Mouse (Mus musculus) c-Kit-positive CD71-positive TER-119-positive erythroid progenitor cells, embryonic 14.5 days (primary cell): Measurements from ENCODE around the gene Olfr976.
"Not testable (repeated sequence)": the region's sequence is repeated elsewhere in the genome, so short reads cannot be mapped to it uniquely, and the experiment has no call there.

Source experiments
- DNase-seq: peaks from one replicate; pipeline ENCODE4 v3.0.0-alpha.2; 2013; ENCODE audit warnings: low spot score

The Olfr976 gene

GRCm38 (mm10) chr9:39961033-39961432 lies at the start of gene Olfr976:
Gene Olfr976 (minus strand): TSS chr9:39961133.
- DNase-seq = not testable (repeated sequence)

DNA sequence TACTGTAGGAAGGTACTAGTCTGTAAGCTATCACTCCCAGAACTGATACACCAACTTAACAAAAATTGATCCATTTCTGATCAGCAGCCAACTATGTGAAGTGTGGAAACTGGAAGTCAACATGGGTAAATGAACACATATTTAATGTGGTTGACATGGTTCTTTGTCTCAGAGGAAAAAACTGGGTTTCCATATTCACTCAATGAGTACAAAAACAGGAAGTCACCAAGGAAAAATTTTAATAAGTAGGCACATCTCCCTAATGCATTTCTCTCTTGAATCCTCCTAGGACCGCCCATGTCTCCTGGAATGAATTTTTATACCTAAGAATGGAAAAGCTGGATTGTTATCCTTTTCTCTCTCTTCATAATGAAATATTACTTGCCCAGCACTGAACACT lies 48.5 kb upstream of the Olfr976 start, which contains the start of gene Olfr980:
Gene Olfr980 (minus strand): TSS at position 101 of the 400 bp plus-strand sequence.
- no peak for DNase-seq

DNA sequence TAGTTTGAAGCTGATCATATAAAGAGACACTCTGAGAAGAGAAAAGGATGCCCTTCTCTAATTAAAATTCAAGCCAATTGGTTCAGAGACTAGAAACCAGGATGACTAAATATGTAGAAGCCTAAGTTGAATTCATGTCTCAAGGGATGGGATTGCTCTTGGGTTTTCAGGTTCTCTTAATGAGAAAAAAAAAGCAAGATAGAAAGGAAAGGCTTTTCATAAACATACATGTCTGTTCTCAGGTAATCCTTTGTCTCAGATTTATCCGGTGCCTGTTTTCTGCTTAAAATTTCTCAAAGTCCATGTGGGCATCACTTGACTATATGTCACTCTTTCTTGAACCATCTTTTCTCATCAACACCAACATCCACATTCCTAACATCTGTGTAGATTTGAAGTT lies 42.4 kb upstream of the Olfr976 start, which contains the start of gene Olfr979:
Gene Olfr979 (minus strand): TSS at position 101 of the 400 bp plus-strand sequence.
- DNase-seq = no peak

GRCm38 (mm10) chr9:39991813-39992212 lies 30.9 kb upstream of the Olfr976 start, which contains the start of gene Olfr978:
Gene Olfr978 (plus strand): TSS chr9:39992113.
- no peak for DNase-seq

DNA sequence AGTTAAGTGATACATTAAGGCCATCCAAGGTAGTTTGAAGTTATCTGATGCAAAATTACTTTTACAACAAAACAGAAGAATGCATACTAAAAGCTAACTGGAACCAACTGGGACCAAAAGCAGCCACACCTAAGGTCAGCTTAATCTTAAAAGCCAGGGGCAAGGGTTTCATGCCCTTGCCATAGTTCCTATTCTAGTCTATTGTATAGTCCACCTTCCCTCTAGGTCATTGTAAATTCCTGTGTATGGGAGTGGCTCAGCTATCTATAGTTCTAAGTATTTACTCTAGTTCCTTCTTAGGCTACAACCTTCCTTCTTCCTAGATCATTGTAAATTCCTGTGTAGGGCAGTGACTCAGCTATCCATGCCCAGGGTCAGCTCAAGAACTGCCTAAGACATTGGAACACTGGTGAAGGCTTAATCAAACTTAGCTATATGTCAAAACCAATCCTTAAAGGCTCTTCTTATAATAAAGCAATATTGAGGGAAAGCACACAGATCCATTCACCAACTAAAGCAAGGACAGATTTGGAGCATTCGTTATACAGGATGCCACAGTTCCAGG lies 15.7 kb upstream of the Olfr976 start:
- DNase-seq = not testable (repeated sequence)

DNA sequence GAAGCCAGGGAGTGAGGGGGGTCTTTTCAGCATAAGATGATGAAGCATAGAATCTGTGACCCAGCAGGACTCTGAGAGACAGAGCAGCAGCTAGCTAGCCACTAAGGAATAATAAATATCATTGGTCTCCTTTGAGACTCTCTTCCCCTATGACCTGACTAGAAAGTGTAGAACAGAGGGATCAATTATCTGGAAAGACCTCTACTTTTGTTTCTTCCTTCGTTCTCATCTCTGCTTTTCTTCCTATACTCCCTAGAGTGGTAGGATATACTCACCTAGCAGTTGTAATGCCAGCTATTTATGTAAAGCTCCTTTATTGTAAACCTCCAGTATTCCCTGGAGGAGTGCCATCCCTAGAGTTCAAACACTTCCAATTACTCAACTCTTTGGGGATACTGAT lies 9.0 kb downstream of the Olfr976 start, which contains the start of gene Olfr975:
Gene Olfr975 (minus strand): TSS at position 101 of the 400 bp plus-strand sequence.
- no peak for DNase-seq

GRCm38 (mm10) chr9:39937201-39937600 lies 23.7 kb downstream of the Olfr976 start, which contains the start of gene Olfr974:
Gene Olfr974 (plus strand): TSS chr9:39937501.
- no peak for DNase-seq

- not testable (repeated sequence) for DNase-seq
These were observed 32.1 kb downstream of the Olfr976 start for GRCm38 (mm10) chr9:39928837-39929236.

GRCm38 (mm10) chr9:39927975-39928836 lies 32.7 kb downstream of the Olfr976 start:
- DNase-seq = not testable (repeated sequence)

DNA sequence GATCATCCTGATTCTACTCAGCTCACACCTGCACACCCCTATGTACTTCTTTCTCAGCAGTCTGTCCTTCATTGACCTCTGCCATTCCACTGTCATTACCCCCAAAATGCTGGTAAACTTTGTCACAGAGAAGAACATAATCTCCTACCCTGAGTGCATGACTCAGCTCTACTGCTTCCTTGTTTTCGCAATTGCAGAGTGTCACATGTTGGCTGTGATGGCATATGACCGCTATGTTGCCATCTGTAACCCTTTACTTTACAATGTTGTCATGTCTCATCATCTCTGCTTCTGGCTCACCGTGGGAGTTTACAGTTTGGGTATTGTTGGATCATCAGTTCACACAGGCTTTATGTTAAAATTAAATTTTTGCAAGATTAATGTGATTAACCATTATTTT lies 51.0 kb downstream of the Olfr976 start:
- no peak for DNase-seq

DNA sequence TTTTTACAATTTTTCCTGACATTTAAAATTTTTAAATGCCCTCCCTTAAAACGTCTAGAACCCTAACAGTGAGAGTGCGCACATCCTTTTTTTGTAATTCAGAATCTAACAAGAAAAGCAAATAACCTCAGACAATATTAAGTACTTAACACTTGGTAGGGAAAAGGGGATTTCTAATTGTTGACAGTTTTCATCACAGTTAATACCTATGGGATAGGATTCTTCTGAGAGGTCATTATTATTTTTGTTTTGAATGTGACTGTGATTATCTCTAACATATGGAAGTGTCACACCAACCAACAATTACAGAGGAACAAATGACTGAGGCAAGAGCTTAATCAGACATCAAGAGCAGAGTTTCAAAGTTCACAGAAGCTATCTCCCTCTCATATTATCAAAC lies 53.9 kb downstream of the Olfr976 start, which contains the start of gene Olfr229:
Gene Olfr229 (plus strand): TSS at position 301 of the 400 bp plus-strand sequence.
- DNase-seq = no peak

DNA sequence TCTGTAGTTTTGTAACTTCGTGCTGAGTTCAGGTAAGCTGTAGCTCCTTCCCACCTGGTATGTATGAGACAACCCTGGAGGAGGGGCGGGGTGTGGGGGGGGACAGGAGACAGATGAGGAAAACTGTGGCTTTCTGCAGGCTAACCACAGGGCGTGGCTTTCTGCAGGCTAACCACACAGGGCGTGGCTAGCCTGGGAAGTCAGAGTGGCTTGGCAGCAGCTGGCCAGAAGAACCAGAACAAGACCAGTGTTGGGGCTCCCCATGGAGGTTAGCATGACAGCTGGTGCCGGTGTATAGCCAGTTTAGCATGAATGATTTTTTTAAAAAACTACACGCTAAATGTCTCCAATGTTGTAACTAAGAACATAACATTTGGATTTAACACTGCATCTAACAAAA lies 55.8 kb downstream of the Olfr976 start:
- DNase-seq = peak; percentile 0
